Mouse (Mus musculus): ENCODE results near the gene Zfp286.
A peak's percentile ranks its signal among the peaks of the same experiment; 100 is the strongest.

The Zfp286 gene

DNA sequence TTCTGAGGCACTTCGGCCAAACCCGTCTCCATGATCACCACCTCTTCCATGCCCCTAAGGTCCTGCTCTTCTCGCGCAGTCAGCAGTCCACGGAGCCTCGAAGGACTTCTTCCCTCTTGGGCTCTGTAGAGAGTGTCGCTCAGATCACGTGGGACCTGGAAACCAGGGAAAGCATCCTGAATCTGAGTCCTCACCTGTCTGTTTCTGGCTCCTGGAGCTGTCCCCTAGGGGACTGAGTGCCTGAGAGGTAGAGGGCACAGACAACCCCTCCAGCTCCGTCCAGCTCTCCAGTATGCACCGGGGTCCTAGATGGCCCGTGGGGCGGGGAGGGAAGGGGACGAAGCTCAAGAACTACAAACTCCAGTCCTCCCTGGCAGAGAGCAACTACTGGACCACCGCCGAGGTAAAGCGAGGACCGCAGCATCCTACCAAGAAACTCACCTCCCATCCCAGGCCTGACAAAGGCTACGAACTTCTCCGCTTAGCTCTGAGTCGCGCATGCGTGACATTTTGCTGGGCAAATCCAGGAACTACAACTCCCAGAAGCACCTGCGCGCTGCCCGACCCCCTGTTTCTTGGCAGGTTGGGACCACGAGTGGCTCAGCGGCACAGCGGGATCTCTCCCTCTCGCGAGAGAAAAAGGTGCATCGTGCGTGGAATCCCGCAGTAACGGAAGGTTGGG lies at the start of gene Zfp286:
Gene Zfp286, minus strand, starts transcription at position 528 of the 682 bp plus-strand sequence.
- DNase-seq: peak; percentile 92

DNA sequence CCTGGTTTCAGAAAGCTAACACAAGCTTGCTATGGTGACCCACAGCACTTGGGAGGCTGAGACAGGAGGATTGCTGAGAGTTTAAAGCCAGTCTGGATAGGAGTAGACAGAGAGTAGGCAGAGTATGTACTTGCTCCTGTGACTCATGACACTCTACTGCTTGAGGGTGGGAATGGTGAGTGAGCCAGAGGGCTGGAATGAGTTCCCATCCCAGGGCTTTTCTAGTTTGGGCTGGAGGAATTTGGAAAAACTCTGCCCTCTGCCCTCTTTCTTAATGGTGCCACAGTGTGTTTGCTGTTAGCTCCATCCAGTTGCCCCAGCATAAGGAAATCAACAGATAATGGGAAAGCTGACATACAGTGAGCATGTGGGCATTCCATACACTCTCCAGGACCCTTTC lies 42.6 kb upstream of the Zfp286 start:
- no peak for DNase-seq

DNA sequence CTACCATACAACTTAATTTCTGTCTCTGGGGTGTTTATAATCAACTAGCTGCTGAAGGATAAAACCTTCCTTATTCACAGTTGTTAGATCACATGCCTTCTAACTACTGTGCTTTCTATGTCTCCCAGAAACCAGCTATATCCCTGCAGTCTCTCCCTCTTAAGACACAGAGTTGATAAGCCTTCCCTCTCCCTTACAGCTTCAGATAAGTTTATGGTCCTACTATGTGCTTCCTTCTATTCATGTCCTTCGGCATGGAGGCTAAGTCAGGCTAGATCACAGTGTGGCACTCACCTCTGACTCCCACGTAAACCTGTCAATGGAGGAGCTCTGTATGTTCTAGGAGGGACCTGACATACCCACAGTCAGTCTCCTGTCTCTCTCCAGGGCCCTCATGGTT lies 41.1 kb upstream of the Zfp286 start:
- no peak for DNase-seq

DNA sequence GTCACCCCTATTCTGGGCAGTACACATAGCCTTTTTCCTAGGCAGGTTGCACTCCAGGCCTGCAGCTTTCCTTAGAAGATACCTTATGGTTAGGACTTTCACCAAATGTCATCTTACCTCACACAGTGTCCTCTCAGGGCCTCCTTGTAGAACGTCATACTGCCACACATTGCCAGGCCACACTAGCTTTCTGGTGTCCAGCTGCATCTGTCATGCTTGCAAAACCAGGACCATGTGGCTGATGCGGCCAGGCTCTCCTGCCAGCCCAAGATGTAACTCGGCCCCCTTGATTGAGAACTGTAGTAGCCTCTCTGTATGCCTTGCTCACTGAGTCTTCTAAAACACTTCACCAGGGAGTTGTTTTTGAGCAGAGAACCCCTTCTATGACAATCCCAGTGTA lies 38.6 kb upstream of the Zfp286 start:
- no peak for DNase-seq

DNA sequence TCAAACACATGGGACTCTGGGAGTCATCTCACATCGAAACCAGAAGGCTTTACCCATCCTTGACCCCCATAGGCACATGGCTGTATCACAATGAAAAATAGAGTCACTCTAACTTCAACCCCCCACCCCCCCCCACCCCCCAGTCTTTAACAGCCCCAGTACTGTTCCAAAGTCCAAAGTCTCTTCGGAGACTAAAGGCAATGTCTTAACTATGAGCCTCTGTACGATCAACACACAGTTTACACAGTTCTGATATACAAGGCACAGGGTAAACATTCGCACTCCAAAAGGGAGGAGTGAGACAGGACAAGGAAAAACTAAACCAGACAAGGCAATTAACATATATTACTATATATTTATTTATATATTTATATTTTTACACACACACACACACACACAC lies 37.9 kb upstream of the Zfp286 start:
- no peak for DNase-seq

DNA sequence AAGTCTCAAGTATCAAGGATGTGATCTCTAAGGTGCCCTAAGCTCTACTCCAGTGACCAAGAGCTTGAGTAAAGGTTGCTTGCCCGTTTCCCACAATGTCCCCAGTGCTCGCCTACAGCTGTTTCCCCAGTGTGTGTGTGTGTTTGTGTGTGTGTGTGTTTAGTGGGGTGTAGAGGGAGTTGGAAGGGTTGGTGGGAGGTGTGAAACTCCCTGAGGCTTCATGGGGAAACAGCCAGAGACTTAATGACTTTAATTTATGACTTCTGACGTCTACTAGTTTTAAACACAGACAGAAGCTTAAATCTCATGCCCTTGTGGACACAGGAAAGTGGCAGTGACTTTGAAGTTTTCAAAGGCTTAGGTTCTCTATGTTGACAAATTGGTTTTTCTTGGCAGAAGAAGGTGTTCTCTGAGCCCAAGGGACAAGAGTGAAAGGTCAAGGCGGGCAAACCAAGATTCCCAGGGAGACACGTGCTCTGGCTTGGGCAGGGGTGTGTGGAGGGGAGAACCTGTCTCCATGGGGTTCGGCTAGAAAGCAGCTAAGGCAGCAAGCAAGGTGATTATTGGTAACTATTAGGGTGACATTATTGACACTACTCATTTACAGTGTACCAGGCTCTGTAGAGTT lies 37.0 kb upstream of the Zfp286 start:
- DNase-seq: peak; percentile 45

DNA sequence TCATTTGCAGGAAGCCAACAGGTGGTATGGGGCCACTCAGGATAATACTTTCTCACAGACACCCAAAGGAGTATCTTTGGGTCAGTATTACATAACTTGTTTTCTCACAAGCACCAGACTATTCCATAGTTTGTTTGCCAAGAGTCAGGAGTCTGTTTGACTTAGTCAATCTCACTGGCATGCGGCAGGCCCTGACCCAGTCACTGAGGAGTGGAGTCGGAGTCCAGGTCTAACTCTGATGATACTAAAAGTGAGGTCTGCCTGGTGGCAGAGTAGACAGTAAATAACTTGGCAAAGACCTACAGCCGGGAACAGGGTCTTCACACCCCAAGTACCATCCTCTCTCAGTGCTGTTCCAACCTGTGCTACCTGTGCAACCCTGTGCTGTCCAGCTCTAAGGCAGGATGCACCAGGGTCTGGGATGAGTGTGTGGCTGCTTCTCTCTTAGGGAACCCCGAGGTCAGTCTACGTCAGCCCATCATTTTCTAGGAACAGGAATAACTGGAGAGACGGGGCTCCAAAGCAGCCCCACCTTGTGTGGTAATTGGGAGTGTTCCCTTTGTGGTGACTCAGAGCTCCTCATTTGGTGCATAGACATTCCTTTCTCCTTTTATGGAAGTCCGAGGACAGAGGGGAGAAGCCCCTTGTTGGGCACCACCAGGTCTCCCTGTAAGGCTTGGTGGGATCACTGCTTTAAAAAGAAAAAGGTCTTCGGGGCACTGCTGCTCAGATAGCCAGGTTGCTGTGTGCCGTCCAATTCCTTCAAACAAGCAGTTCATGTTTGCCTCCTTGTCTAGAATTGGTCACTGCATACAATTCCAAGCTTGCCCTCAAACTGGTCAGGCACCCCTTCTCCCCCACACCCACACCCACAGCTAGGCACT lies 36.2 kb upstream of the Zfp286 start:
- no peak for DNase-seq

DNA sequence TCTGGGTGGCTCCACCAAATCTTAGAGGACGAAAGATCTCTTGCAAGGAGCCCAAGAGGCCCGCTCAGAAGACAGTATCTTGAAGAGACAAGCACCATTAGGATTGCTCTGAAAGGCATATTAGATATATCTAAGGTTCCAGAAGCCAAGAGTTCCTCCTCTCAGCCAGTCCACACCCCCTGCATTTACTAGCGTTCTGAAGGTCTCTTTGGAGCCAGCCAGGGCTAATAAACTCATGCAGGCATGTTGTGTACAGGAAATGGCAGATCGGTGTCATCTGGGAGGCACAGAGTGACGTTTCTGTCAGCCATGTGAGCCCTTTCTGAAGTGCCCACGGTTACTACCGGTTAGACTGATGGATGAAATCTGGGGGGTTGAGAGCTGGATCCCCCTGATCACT lies 34.9 kb upstream of the Zfp286 start:
- DNase-seq: no peak

DNA sequence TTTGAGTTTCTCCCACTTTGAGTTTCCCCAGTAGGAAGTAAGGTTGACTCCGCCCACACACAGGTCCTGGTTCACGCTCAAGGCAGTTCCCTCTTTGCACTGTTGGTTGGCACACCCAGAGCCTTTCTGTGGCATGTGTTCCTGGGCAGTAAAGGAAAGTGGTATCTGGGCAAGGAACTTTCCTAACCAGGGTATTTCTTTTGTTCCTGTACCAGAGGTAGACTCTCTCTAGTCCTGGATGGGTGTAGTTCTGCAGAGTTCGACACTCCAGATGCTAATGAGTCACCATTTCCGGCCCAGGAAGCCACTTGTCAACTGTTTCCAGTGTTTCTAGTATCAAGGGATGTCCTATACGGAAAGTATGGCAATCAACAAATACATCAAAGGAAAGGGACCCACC lies 32.6 kb upstream of the Zfp286 start:
- peak; percentile 55 for DNase-seq

DNA sequence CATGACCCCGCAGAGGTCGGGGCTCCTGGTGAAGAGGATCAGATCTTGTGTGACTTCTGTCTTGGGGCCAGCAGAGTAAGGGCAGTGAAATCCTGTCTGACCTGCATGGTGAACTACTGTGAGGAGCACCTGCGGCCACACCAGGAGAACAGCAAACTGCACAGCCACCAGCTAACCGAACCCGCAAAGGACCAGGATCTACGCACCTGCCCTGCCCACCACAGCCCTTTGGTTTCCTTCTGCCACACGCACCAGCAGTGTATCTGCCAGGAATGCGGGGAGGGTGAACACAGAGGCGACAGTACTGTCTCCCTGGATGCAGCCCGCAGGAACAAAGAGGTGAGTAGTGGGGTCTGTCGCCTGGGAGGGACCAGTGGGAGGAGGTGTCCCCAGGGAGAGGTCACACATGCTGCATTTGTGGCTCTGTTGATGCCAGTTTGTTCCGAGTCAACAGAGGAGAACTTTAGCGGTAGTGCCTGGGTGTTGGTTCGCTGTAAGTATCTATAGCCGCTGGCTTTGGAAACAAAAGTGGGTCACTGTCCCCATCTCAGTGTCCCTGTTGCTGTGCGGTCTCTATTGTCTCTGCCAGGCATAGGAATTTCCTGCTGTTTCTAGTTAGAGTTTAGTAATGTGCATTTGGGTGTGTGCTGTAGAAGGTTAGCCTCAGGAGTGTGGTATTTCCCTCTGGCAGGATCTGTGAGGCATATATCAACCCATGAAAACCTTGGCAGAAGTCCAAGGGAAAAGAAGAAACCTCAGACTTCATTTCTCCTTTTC lies 31.6 kb upstream of the Zfp286 start:
- DNase-seq: peak; percentile 41

DNA sequence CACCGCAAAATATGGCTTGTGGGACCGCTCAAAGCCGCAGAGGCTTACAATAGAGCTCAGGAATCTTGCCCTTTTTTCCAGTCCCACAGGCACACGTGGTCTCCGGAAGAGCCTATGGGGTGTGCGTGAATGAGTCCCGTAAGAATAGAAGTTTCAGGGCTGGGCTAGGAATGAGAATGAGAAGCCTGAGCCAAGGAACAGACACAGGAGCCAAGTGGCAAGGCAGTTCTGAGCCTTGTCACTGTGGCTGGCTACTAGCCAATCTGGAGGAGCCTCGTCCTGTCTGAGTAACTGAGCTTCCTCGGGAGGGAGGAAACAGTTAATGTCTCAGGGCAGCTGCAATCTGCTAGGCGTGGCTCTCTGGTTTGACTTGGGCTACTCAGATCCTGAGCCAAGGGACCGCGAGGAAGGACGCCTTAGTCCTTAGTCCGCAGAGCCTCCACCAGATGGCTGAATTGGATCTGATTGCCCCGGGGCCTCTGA lies 30.8 kb upstream of the Zfp286 start, which contains the start of gene Trim16:
Gene Trim16, plus strand, starts transcription at position 173 of the 483 bp plus-strand sequence.
- DNase-seq: peak; percentile 83

DNA sequence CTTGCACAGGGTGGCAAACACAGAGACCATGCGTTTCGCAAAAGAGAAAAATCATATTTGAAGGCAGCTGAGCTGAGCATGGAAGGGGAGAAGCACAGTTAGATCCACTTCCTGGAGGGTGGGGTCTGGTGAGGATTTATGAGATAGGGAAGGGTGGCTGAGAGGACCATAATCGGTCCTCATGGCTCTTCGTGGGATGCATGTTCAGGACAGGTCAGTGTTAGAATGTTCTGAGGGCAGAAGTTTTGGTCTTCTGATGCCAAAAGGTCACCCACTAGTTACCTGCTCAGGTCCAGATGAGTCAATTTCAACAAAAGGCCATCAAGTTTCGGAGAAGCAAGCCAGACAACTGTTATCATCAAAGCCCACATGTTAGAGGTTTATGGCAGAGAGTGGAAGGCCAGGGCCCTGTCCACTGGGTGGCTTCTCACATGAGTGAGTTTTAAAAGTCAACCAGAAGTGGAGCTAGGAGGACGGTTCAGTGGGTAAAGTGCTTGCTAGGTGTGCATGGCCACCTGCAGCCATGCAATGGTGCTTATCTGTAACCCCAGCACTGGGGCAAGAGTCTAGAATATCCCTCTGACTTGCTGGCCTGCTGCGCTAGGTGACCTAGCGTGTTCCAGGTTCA lies 29.9 kb upstream of the Zfp286 start:
- DNase-seq: no peak

DNA sequence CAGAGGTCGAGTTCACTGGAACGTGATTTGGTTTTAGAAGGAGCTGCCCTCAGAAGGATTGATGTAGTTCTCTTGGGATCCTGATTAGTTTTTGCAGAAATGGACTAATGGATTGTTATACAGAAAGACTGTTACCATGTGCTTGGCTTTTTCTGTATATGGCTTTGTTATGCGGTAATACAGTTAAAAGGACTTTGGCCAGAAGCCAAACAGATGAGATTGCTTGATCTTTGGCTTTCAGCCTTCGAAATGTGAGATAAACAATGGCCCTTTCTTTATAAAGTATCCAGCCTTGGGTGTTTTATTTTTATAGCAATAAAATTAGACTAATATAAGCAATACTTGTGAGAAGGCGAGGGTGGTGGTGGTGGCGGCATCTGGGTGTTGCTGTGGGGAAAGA lies 27.3 kb upstream of the Zfp286 start:
- no peak for DNase-seq

DNA sequence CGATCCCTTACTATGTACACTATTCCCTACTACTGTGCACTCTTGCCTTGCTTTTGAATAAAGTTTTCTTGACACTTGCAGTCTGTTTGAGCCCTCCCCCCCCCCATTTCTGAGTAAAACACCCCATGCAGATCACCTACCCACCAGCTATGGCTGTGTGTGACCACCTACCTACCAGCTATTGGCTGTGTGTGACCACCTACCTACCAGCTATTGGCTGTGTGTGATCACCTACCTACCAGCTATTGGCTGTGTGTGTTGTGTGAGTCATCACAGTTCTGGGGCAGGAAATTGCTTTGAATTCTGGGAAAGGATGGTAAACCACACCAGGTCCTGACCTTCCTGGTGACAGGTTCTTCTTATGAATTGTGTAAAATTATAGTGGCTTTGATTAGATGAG lies 26.2 kb upstream of the Zfp286 start:
- no peak for DNase-seq

DNA sequence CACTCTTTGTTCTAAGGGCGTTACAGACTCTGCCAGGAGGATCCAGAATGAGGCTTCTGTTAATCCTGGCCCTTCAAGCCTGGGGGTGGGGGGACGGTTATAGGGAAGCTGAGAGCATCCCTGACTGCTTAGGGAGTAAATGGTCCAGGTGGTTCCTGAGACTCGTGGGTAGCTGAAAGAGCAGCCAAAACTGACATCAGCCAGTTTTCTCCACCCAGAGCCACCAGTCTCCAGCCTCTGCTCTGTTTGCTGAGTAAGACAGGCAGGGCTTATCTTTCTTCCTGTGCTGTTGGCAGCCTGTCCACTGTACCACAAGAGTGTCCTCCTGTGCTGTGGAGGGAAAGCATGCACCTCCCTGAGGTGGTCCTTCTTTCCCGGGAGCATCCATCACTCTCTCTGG lies 25.4 kb upstream of the Zfp286 start:
- DNase-seq: no peak

DNA sequence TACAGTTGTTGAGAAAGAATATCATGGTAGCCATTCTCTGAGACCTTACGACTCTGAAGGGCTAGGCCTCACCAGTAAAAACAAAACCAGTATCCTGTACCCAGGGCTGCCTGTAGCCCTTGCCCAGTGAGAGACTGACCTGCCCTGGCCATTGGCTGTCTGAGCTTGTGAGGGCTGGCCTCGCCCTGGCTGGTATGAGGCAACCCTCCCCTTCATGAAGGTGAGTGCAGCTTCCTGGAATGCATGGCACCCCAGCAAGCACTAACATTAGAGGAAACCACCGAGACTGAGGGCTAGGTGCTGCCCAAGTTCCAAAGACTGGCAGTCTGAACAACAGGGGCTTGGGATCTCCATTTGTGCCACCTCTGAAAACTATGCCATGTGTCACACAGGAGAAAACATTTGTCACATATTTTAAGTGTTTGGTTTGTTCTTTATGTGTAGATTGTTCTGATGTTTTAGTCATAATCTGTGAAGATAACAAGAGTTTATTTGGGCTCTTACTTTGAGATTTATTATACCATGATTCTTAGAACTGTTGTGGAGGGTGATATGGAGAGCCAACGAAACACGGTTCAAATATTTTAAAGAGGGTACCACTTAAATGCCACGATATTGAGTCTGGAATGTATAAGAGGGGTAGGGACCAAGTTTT lies 24.8 kb upstream of the Zfp286 start:
- DNase-seq: peak; percentile 33

DNA sequence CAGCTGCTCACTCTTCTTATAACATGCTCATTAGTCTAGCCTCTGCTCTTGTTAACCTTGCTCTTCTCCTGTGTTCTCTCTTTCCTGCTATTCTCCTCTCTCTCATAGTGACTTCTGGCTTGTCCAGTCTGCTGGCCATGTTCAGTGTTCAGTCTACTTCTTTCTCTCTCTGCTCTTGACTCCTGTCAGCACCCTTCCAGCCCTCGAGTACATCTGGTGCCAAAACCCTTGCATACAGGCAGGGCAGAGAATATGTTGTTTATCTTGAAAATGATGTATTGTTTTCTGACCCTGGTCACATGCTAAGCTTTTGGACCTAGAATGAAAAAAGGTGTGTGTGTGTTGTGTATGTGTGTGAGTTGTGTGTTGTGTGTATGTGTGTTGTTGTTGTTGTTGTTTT lies 24.2 kb upstream of the Zfp286 start:
- no peak for DNase-seq

DNA sequence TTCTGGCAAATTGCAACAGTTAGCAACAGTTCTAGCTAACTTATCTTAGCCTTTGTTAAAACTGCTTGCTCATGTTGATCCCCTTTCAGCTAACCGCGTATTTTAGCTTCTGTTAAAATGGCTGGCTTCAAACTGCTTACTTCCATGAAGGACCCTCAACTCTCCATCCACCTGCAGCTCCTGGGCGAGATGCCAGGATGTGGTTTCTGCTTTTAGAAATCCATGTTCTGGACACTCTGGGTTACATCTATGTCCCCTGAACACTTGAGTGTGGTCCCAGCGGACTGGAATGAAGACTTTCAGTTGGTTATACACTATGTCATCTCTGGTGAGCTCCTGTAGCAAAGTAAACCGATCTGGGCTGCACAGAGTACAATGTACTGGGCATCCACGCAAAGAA lies 23.0 kb upstream of the Zfp286 start:
- peak; percentile 17 for DNase-seq

DNA sequence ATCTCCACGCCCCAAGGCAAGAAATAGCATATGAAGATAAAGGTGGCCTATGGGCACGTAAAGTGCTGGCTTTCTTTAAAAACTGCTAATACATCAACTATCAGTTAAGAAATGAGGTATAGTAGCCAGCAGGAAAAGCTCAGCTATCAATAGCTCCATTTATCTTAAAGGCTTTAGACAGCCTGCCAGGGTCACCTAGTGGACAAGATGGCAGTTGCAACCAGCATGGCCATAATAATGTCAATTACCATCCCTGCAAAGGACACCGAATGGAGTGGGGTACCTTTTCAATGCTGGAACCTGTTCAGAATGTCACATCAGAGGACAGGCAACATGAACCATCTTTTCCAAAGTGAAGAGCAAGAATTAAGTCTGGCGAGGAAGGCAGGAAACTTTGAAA lies 19.9 kb upstream of the Zfp286 start:
- DNase-seq: peak; percentile 46

DNA sequence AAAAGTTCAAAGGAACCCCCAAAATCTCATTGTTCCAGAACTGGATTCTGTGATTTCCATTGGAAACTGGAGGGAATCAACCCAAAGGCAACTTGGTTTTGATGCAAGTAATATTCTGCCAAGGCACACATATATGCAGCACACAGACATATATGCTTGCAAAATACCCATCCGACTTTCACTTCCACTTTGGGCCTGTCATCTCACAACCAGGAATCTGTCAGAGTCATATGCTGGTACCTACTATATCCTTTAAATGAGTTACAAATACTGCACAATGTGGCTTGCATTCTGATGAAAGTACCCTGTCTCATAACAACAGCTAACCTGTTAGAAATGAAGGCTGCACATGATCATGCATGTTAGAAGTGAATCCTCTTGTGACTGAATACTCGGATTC lies 18.7 kb upstream of the Zfp286 start:
- DNase-seq: no peak

DNA sequence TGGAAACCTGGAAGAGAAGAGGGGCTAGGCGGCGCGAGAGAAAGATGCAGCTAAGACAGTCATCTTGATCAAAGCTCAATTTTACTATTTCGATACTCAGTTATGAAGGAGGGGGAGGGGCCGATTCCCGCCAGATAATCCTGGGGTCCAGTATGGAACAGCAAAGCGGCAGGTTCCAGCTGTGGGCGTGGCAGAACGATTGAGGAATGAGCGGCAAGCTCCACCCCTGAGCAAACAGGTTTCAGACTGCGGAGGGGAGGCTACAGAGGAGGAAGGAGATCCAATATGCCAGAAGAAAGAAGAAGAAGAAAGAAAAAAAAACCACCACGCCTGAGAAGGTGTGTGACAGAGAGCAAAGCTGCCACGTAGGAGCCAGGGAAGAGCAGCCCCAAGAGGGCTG lies 14.9 kb upstream of the Zfp286 start:
- DNase-seq: no peak

DNA sequence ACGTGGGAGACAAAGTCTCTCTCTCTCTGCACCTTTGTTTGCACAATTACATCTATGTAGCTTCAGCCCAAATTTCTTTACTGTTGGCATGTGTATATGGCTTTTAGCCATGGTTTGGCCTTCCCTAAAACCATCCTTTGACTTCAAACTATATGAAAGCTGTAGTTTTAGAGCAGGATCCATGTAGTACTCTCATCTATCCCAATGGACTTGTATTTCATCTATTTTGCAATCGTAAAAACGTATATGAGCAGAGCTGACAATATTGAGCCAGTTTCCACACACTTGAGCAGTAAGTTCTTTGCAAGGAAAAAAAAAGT lies 315 bp upstream of the Zfp286 start:
- no peak for DNase-seq

Data from kidney, postnatal 10 days (tissue).